Mouse (Mus musculus) myocyte (in vitro differentiated cells): ENCODE results near the gene Onecut3. TPM values are rescaled to one million over a fixed set of nuclear protein-coding genes. Genes with fewer than 3 reads are reported as not detected.
A peak's percentile ranks its signal among the peaks of the same experiment; 100 is the strongest.

Experiments used
- H3K27me3 ChIP-seq: one replicate; pipeline ENCODE4 v1.6.1; 2011; ENCODE audit not compliant: control insufficient read depth, insufficient read depth, insufficient read length
- H3K36me3 ChIP-seq: one replicate; pipeline ENCODE4 v1.6.1; 2011; ENCODE audit not compliant: control insufficient read depth, insufficient read depth
- H3K4me2 ChIP-seq: one replicate; pipeline ENCODE4 v1.6.1; 2011; ENCODE audit warnings: low read depth, control low read depth
- H3K4me3 ChIP-seq: one replicate; pipeline ENCODE4 v1.5.1; 2011; ENCODE audit warnings: mild to moderate bottlenecking, control low read depth, moderate library complexity
- H3K79me2 ChIP-seq: one replicate; pipeline ENCODE4 v1.6.1; 2011; ENCODE audit not compliant: control insufficient read depth, insufficient read depth
- H3ac ChIP-seq: one replicate; pipeline ENCODE4 v1.6.1; 2011; ENCODE audit not compliant: control insufficient read depth, insufficient read length
- CEBPB ChIP-seq: IDR thresholded peaks from 2 replicates; pipeline ENCODE4 v1.6.1; 2011; ENCODE audit warnings: mild to moderate bottlenecking, moderate library complexity; ENCODE audit not compliant: poor library complexity, insufficient read depth, severe bottlenecking
- E2F4 ChIP-seq: IDR thresholded peaks from one replicate; pipeline ENCODE4 v1.6.1; 2011; ENCODE audit warnings: mild to moderate bottlenecking, control low read depth, moderate library complexity; ENCODE audit not compliant: insufficient read depth
- MAX ChIP-seq: IDR thresholded peaks from one replicate; pipeline ENCODE4 v1.6.1; 2011; ENCODE audit warnings: low read depth, mild to moderate bottlenecking, control low read depth
- MYOD1 ChIP-seq, 3 experiments: IDR thresholded peaks; one replicate each; pipeline ENCODE4 v1.6.1; 2011; ENCODE audit warnings: control low read depth in 2 of 3, low read depth in 2 of 3, mild to moderate bottlenecking in 2 of 3, moderate library complexity in 1 of 3; ENCODE audit not compliant: insufficient read length in 2 of 3, control insufficient read depth in 1 of 3
- MYOG ChIP-seq, 3 experiments: IDR thresholded peaks; one replicate each; pipeline ENCODE4 v1.6.1; 2011; ENCODE audit warnings: control low read depth in 2 of 3, low read depth in 2 of 3, mild to moderate bottlenecking in 2 of 3; ENCODE audit not compliant: insufficient read length in 2 of 3, control insufficient read depth in 1 of 3, insufficient read depth in 1 of 3
- POLR2A ChIP-seq: IDR thresholded peaks from one replicate; pipeline ENCODE4 v1.6.1; 2011; ENCODE audit warnings: low read depth, mild to moderate bottlenecking, control low read depth, moderate library complexity; ENCODE audit not compliant: insufficient read length
- POLR2AphosphoS2 ChIP-seq: IDR thresholded peaks from one replicate; pipeline ENCODE4 v1.6.1; 2011; ENCODE audit warnings: low read depth, control low read depth; ENCODE audit not compliant: insufficient read length
- REST ChIP-seq: IDR thresholded peaks from one replicate; pipeline ENCODE4 v1.6.1; 2011; ENCODE audit warnings: mild to moderate bottlenecking, control low read depth, moderate library complexity; ENCODE audit not compliant: insufficient read depth, insufficient read length
- SRF ChIP-seq: IDR thresholded peaks from one replicate; pipeline ENCODE4 v1.6.1; 2011; ENCODE audit warnings: low read depth; ENCODE audit not compliant: control insufficient read depth, insufficient read length
- TCF12 ChIP-seq: IDR thresholded peaks from one replicate; pipeline ENCODE4 v1.6.1; 2011; ENCODE audit warnings: mild to moderate bottlenecking, control low read depth; ENCODE audit not compliant: poor library complexity, insufficient read depth, severe bottlenecking
- TCF3 ChIP-seq: IDR thresholded peaks from one replicate; pipeline ENCODE4 v1.6.1; 2011; ENCODE audit warnings: low read depth, control low read depth; ENCODE audit not compliant: insufficient read length
- USF1 ChIP-seq: IDR thresholded peaks from one replicate; pipeline ENCODE4 v1.6.1; 2011; ENCODE audit warnings: low read depth, mild to moderate bottlenecking, control low read depth, moderate library complexity
- polyA plus RNA-seq: library from polyadenylated mRNA; unstranded; fragments of >200 nt; fragmentation: generic; extraction: Trizol; gene quantifications from one replicate; pipeline ENCODE4 v1.2.1, GENCODE M21; 2012; ENCODE audit warnings: missing spikeins

Gene Onecut3
- polyA plus RNA-seq, 1 experiment = not detected

DNA sequence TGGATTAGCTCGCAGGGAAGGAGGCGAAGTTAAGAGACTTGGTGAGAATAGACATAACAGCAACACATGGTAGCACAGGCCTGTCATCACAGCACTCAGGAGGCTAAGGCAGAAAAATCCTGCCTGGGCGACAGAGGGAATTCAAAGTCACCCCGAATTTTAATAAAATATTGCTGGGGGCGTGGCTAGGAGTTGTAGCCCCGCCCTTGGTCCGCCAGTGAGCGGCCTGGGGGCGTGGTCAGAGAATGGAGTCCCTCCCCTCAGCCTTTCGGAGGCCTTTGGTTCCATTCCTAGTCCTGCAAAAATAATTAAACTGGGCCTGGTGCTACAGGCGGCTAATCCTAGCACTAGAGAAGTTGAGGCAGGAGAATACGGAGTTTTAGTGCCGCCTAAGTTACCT is 41.1 kb downstream of the Onecut3 start:
- Histone ChIP-seq H3K4me2 (no peak overlapping the region), H3ac (no peak overlapping the region), H3K27me3 (no peaks in the 10 kb centered on the region), H3K36me3 (no peaks in the 10 kb centered on the region), H3K4me3 (no peak overlapping the region), H3K79me2 (no peaks in the 10 kb centered on the region)
- TF ChIP-seq MYOD1 (IDR thresholded peaks at IDR 0.05; ENCODE audit: control insufficient read depth in 1 of 3, insufficient read length in 2 of 3, low read depth in 2 of 3) (no peak), SRF (no peak), POLR2AphosphoS2 (no peak), POLR2A (no peak), TCF3 (no peak), E2F4 (no peak), MAX (no peak)

- Histone ChIP-seq H3K79me2 (no peaks in the 10 kb centered on the region), H3ac (no peak overlapping the region), H3K4me3 (no peak overlapping the region), H3K36me3 (peaks cover 3% of the 10 kb centered on the region), H3K27me3 (no peaks in the 10 kb centered on the region), H3K4me2 (peak overlapping the region; percentile 37)
- TF ChIP-seq POLR2AphosphoS2 = no peak
- peak; percentile 82 for TF ChIP-seq USF1
Measured at GRCm38 (mm10) chr10:80538180-80538579, 43.5 kb downstream of the Onecut3 start.

GRCm38 (mm10) chr10:80538710-80539394 is 44.2 kb downstream of the Onecut3 start, which contains the start of gene Atp8b3:
Atp8b3 (minus strand) TSS chr10:80539124.
- Histone ChIP-seq H3K79me2 (no peaks in the 10 kb centered on the region), H3K36me3 (peaks cover 4% of the 10 kb centered on the region), H3K4me2 (peak within 1 kb of the TSS; percentile 37), H3K27me3 (no peaks in the 10 kb centered on the region), H3K4me3 (no peak within 1 kb of the TSS), H3ac (no peak within 1 kb of the TSS)
- peak; percentile 50 for TF ChIP-seq POLR2AphosphoS2
- TF ChIP-seq MYOD1 (IDR thresholded peaks at IDR 0.05; ENCODE audit: control insufficient read depth in 1 of 3, insufficient read length in 2 of 3, low read depth in 2 of 3) = no peak

DNA sequence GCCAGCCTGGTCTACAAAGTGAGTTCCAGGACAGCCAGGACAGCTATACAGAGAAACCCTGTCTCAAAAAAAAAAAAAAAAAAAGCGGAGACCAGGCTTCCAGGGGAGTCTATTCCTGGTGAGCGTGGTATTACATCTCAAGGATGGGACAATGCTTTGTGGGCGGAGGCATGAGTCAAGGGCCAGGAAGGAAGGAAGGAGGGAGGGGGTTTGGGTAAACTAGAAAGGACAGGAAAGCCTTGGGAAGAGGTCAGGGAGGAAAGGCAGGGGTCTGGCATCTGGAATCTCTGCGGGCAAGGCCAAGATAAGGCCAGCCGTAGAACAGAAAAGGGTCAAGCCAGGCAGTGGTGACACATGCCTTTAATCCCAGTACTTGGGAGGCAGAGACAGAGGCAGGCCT is 44.9 kb downstream of the Onecut3 start:
- Histone ChIP-seq H3K36me3 (peaks cover 4% of the 10 kb centered on the region), H3K27me3 (no peaks in the 10 kb centered on the region), H3ac (no peak overlapping the region), H3K79me2 (no peaks in the 10 kb centered on the region), H3K4me2 (no peak overlapping the region), H3K4me3 (no peak overlapping the region)
- TF ChIP-seq MYOD1 (IDR thresholded peaks at IDR 0.05; ENCODE audit: control insufficient read depth in 1 of 3, insufficient read length in 2 of 3, low read depth in 2 of 3) = no peak
- TF ChIP-seq TCF12 = no peak
- TF ChIP-seq REST = no peak

- Histone ChIP-seq H3K36me3 (peaks cover 12% of the 10 kb centered on the region), H3K4me3 (no peak overlapping the region), H3K4me2 (no peak overlapping the region), H3K79me2 (no peaks in the 10 kb centered on the region), H3K27me3 (no peaks in the 10 kb centered on the region), H3ac (no peak overlapping the region)
- no peak for TF ChIP-seq MYOD1 (IDR thresholded peaks at IDR 0.05; ENCODE audit: control insufficient read depth in 1 of 3, insufficient read length in 2 of 3, low read depth in 2 of 3)
- TF ChIP-seq CEBPB = no peak
- no peak for TF ChIP-seq USF1
- TF ChIP-seq SRF = no peak
- no peak for TF ChIP-seq POLR2AphosphoS2
- no peak for TF ChIP-seq MAX
- TF ChIP-seq REST = no peak
Measured at GRCm38 (mm10) chr10:80543873-80544272, 49.2 kb downstream of the Onecut3 start.

DNA sequence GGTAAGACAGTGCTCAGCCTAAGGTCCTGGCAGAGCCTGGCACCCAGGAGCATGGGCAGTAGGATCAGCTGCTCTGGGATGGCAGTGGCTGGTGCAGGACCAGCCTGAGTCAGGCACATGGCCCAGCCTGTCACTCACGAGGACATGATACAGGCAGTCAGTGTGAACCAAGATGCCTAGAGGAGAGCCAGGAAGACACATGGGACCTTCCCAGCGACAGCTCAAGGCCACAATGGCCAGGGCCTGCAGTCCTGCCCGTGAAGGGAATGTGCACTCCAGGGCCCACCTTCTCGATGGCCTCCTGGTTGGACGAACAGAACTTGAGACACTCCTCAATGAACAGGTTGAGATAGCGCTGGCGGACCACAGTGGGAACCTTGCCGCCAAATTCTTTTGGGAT is 51.0 kb downstream of the Onecut3 start:
- Histone ChIP-seq H3K27me3 (no peaks in the 10 kb centered on the region), H3K4me3 (no peak overlapping the region), H3K36me3 (peaks cover 12% of the 10 kb centered on the region), H3ac (no peak overlapping the region), H3K79me2 (no peaks in the 10 kb centered on the region), H3K4me2 (no peak overlapping the region)
- no peak for TF ChIP-seq MAX
- TF ChIP-seq TCF12 = no peak
- no peak for TF ChIP-seq POLR2AphosphoS2
- TF ChIP-seq CEBPB = no peak
- TF ChIP-seq MYOG (IDR thresholded peaks at IDR 0.05; ENCODE audit: control insufficient read depth in 1 of 3, insufficient read depth in 1 of 3, insufficient read length in 2 of 3, low read depth in 2 of 3) = no peak
- no peak for TF ChIP-seq E2F4
- no peak for TF ChIP-seq SRF
- no peak for TF ChIP-seq MYOD1 (IDR thresholded peaks at IDR 0.05; ENCODE audit: control insufficient read depth in 1 of 3, insufficient read length in 2 of 3, low read depth in 2 of 3)
- TF ChIP-seq POLR2A = no peak
- no peak for TF ChIP-seq REST
- no peak for TF ChIP-seq USF1
- TF ChIP-seq TCF3 = no peak
